Mouse (Mus musculus): ENCODE data around the gene Zswim1.

DNA sequence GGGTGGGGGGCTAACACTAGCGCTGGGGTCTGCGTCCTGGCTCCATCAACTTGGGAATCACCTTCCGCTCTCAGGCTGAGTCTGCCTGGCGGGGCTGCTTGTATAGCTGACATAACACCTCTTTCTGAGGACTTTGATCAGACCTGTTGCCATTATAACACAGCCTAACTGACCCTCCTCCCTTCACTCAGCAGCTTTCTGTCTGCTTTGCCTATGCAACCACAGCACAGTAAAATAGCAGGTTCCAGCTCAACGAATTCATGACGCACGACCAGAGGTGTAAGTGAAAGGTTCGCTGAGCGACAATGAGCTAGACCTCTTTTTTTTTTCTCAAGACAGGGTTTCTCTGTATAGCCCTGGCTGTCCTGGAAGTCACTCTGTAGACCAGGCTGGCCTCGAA is 8.5 kb downstream of the Zswim1 start:
- TF ChIP-seq MYOD1 (IDR thresholded peaks at IDR 0.05; ENCODE audit: control insufficient read depth in 1 of 3, insufficient read length in 2 of 3, low read depth in 2 of 3) (no peak), POLR2A (IDR thresholded peaks at IDR 0.05; ENCODE audit: insufficient read length, low read depth) (no peak), POLR2AphosphoS2 (IDR thresholded peaks at IDR 0.05; ENCODE audit: insufficient read length, low read depth) (no peak), TCF12 (IDR thresholded peaks at IDR 0.05; ENCODE audit: insufficient read depth, poor library complexity, severe bottlenecking) (no peak)
